Mouse (Mus musculus): ENCODE results near the gene Fam131c.

Gene Fam131c

DNA sequence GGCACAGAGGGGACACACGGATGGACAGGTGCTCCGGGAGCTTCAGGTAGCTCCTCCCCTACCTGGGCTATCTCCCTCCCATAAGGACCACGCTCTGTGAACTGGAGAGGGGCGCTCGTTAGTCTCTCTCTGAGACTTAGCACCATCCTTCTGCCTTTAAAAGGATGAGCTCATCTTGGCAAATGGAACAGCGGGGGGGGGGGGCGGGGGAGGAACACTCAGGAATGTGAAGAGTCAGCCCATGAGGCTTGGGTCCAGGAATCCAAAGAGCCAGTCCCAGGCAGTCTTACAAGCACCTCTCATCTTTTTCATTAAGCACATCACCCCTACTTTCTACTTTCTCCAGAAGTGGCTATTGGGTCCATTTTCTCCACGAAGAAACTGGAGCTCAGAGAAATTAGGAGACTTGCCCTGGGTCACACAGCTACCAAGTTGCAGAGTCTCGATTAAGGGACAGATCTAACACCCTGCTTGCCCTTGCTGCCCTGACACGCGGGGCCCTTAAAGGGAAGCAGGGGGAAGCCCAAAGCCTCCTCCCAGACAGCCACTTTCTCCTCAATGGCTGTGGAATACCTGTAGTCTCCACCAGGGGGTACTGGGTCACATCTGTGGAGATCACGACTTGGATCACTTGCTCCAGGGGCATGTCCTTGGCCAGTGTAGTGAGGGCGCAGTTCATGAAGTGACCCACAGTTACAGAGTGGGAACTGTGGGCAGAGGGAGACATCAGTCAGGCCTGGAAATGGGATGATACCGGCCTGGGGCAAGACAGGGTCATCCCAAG, 38.7 kb downstream of the Fam131c start:
- peak; percentile 79 for DNase-seq (ENCODE audit: low read depth, low spot score)

- DNase-seq (ENCODE audit: low read depth, low spot score), result no peak
Measured at GRCm38 (mm10) chr4:141408577-141408976, 40.6 kb downstream of the Fam131c start.

- DNase-seq (ENCODE audit: low read depth, low spot score), result peak; percentile 75
Measured at GRCm38 (mm10) chr4:141411430-141411992, 43.5 kb downstream of the Fam131c start.

DNA sequence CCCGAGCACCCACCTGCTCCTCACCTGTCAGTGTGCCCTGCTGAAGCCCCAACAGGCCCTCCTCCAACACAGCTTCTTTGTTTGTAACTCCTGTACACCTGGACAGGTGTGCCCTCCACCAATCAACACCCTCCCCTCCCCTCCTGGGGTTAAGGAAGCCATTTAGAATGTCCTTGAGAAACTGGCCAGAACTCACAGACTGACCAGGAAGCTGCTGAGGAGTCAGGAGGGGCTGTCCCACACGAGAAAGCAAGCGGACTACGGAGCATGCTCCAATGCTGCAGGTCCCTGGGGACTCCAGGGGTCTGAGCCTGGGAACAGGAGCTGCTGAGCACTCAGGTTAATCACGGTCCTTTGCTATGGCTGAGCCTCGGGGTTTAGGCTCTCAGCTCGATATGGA, 47.9 kb downstream of the Fam131c start, which contains the start of gene Clcnkb:
Gene Clcnkb, minus strand, starts transcription at position 91 of the 400 bp plus-strand sequence.
- DNase-seq (ENCODE audit: low read depth, low spot score), result no peak

DNA sequence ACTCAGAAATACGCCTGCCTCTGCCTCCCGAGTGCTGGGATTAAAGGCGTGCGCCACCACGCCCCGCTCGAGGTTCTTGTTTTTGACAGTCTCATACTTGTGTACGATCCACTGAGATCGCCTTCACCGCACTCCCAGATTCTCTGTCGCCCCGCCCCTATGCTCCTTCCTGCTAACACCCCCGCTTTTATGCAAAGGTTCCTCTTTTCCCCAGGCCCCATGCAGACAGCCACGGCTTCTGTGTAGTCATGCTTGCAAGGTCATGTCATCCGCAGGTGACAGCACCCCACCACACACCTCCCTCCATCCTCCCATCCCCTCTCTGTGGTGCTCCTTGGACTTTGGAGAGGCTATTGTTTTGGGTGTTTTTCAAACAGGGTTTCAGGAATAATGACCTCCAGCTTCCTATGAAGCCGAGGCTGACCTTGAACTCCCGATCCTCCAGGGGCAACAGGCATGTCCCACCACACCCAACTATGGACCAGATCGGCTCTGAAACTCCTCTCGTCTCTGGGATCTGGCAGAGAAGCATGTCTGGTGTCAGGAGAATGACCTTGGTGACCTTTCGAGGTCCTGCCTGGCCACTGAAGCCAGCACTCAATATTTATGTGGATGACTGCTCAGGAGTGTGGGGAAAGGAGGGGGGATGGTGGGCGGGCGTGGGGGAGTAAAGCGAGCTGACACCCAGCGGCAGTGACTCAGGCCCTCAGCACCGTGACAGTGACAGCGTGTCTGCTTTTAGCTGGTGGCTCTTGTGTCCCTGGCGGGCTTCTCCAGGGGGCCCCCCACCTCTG, 51.6 kb downstream of the Fam131c start:
- DNase-seq (ENCODE audit: low read depth, low spot score), result peak; percentile 76

DNA sequence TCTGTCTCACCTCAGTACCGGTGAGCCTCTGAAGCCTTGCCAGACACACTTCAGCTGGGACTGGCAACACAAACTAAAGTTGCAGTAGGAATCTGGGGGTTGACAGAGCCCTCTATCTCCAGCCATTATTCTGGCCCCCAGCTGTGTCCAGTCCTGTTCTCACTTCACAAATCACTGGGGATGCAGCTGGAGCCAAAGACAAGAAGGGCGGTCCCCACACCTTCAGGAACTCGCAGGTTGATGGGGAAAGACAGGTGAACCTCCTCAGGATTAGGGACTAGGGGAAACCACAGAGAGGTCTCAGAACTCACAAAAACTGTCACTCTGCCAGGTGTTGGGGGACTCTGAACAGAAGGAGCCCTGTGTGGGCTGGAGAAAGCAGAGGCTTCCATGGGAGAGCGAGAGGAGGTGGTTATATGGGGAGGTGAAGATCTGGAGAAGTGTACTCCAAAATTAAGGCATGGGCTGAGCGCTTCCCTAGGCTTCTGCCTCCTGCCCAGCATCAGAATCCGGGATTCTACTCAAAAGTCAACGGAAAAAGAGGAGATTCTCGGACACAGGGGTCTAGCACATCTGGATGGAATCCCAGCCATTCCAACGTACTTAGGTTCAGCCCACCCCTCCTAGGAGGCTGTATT, 52.3 kb downstream of the Fam131c start, which contains the start of gene Hspb7:
Gene Hspb7, plus strand, starts transcription at position 588 of the 638 bp plus-strand sequence.
- no peak for DNase-seq (ENCODE audit: low read depth, low spot score)

GRCm38 (mm10) chr4:141420886-141421285, 52.9 kb downstream of the Fam131c start:
- DNase-seq (ENCODE audit: low read depth, low spot score), result no peak

DNA sequence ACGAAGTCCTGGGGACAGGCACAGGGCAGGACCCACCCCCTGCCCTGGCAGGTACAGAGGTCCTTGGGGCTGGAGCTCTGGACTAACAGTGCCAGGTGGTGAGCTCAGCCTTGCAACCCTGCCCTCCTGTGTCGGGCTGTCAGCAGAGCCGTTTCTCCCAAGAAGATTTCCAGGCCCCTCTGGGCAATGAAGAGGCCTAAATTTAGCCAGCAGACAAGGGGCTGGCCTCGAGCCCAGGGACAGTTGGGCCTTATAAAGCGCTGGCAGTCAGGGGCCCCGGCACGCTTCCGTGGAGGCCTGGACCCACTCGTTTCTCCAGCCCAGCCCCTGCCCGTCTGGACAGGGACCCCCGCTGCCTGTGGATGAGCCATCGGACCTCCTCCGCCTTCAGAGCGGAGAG, 53.4 kb downstream of the Fam131c start:
- DNase-seq (ENCODE audit: low read depth, low spot score), result no peak

GRCm38 (mm10) chr4:141422841-141423240, 54.8 kb downstream of the Fam131c start:
- no peak for DNase-seq (ENCODE audit: low read depth, low spot score)

GRCm38 (mm10) chr4:141423288-141423687, 55.3 kb downstream of the Fam131c start:
- DNase-seq (ENCODE audit: low read depth, low spot score), result no peak

GRCm38 (mm10) chr4:141423691-141424431, 55.8 kb downstream of the Fam131c start:
- no peak for DNase-seq (ENCODE audit: low read depth, low spot score)

GRCm38 (mm10) chr4:141425484-141426479, 57.8 kb downstream of the Fam131c start:
- DNase-seq (ENCODE audit: low read depth, low spot score), result peak; percentile 94

DNA sequence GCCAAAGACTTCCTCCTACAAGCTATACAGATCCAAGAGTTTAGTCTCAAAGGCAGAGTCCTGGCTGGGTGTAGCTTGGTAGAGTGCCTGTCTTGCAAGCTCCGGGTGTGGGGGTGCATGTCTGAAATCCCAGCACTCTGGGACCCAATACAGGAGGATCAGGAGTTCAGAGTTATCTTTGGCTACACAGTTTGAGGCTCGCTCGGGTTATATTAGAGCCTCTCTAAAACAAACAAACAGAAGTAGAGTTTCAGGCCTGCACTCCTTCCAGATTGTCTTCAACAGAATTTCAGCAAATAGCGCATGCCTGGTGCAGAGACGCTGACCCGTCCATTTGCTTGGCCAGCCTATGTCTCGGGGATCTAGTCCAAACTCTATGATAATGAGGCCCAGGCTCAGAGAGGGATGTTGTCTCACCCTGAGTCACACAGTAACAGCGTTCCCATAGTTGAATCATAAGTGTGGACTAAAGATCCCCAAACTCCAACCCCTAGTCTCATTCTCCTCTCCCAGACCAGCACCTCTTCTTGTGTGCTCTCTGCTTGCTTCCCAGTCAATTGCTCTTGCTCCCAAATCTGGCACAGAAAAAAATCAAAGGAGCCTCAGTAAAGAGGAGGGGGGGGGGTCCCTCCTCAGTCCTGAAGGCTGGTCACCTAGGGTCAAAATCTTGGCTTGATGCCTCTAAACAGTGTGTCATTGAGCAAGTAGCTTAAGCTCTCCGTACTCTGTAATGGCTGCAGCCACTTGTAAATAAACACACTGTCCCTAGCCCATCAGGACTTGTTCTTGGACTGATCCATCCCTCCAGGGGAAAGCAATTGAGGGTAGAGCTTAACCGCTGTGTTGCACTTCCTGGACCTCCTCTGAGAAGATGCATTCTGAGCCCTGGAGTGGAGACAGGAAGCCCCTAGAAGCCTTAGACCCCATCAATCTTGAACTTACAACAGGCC, 59.1 kb downstream of the Fam131c start:
- DNase-seq (ENCODE audit: low read depth, low spot score), result peak; percentile 58

DNA sequence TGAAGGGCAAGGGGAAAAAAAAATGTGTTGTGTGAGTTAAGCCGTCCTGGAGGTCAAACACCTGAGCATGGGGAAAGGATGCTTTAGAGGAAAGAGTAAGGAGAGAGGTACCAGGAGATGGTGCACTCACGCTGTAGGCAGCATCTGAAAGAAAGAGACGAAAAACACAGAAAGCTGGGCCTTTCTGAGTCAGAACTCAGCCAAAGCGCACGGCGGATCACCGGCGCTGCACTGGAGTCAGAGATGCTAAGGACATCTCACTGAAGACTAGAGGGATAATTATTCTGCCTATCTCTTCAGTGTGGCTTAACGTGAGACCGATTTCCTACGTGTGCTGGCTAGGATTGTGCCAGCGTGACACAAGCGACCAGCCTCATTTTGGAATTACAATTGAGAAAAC, 59.9 kb downstream of the Fam131c start:
- DNase-seq (ENCODE audit: low read depth, low spot score), result no peak

GRCm38 (mm10) chr4:141429381-141429780, 61.4 kb downstream of the Fam131c start:
- DNase-seq (ENCODE audit: low read depth, low spot score), result no peak

- DNase-seq (ENCODE audit: low read depth, low spot score), result peak; percentile 76
Measured at GRCm38 (mm10) chr4:141429847-141430246, 61.8 kb downstream of the Fam131c start.

- DNase-seq (ENCODE audit: low read depth, low spot score), result no peak
Measured at GRCm38 (mm10) chr4:141430997-141431396, 63.0 kb downstream of the Fam131c start.

DNA sequence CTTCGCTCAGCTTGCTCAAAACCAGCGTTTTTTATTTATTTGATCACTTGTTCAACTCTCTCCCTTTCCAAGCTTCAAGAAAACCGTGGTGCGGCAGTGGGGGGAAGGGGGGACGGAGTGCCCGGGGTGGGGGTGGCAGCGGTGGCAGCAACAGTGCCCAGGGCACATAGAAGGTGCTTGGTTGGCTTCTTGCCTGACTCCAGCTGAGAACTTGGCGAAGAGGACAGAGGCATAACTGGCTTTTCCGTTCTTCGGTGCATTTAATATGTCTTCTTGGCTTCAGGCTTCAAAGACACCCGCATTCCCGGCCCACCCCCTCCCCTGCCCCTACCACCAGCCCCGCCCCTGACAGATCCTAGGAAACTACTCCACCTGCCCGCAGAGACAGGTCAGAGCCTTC, 64.6 kb downstream of the Fam131c start:
- DNase-seq (ENCODE audit: low read depth, low spot score), result no peak

GRCm38 (mm10) chr4:141433191-141433590, 65.2 kb downstream of the Fam131c start:
- peak; percentile 85 for DNase-seq (ENCODE audit: low read depth, low spot score)

All from ES-CJ7 (cell line).